Mouse (Mus musculus) spleen, postnatal 36 days (tissue): Measurements from ENCODE around the gene Agbl3.

Experiments used
- DNase-seq, 2 experiments: peaks; one replicate each; pipeline ENCODE4 v3.0.0; 2022; ENCODE audit warnings: low spot score in 2 of 2, mixed read lengths in 1 of 2

Gene Agbl3

DNA sequence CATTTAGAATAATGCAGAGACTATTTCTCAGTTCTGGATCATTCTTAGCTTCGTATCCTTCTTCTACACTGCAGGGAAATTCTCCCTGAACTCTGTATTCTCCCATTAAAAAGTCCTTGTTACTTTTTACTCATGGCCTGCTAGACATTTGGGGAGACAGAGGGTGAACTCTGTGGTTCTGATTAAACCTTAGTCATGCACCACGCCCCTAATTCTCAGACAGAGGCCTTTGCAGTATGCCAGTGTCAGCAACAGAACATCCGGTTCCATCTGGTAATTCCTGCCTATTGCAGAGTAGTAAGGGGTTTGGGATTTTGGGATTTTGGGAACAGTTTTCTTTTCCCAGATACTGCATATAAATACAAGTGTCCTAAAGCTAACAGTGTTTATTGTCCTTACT lies 16.6 kb downstream of the Agbl3 start:
- no peak for DNase-seq

DNA sequence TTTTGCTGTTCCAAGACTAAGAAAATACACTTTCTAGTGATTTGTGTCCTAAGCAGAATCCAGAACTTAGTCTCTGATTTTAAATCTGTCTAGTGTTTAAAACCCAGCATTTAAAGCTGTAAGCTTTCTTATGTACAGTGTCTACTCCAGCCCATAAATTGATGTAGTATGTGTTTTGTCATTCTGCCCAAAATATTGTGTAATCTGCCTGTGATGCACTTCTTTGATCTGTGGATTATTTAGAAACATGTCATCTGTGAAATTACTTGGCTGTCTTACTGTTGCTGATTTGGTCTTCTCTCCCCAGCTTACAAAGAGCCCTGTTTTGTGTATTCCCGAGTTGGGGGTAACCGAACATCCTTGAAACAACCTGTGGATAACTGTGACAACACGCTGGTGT lies 17.7 kb downstream of the Agbl3 start:
- DNase-seq, result no peak

DNA sequence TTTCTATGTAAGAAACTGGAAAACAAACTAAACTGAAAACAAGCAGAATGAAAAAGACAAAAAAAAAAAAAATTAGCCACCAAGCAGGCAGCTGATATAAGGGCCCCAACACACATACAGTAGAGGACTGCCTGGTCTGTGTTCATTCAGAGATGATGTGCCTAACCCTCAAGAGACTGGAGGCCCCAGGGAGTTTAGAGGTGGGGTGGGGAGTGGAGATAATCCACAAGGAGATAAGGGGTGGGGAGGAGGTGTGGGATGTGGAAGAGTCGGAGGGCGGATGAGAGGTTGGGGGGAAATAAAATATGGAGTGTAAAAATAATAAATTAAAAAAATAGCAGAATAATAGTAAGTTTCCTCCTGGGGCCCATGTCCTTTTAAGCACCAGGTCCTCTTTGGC lies 25.4 kb downstream of the Agbl3 start:
- no peak for DNase-seq

DNA sequence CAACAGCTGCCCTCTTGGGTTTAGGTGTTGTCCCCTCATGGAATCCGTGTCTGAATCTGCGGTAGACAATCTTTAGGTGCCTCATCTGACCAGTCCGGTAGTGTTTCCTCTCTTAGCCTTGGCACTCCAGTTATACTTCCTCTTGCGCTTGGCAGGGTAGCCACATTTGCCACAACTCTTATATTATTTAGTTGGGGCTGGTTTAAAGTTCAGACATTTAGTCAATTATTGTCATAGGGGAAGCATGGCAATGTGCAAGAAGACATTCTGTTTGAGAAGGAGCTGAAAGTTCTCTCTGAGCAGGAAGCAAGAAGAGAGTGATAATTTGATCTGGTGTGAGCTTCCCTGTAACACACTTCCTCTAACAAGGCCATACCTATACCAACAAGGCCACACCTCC lies 30.4 kb downstream of the Agbl3 start:
- peak in 1 of 2 experiments; percentile 1 for DNase-seq

DNA sequence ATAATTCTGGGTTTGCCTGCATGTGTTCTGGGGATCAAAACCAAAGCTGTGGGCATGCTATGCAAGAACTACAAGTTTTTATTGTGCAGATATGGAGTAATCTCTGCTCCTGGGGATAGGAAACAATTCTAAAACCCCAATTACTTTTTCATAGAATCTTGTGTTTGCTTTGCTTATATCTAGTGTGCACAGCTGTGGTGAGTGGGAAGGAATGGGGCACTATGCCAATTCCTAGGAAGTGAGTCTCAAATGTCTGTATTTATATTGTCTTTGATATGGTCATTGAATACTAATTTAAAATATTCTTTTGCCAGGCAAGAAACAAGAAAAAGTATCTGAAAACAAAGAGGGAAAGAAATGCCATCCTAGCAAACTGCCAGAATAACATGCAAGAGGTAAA lies 44.2 kb downstream of the Agbl3 start:
- DNase-seq, result no peak

DNA sequence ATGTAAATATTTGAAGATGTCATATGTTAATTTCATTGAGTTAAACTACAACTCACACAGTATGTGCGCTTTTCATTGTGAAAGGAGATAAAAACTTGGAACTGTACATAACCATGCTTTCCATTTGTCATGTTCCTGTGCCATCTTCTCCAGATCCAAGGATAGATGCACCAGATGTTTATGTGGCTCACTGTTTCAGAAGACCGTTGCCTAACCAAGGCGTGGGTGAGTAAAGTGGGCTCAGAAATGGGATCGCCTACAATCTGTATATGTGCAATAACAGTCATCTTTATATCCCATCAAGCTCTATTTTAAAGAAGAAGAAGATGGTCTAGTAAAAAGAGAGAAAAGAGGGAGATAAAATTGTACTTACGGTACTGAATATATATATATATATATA lies 52.1 kb downstream of the Agbl3 start:
- DNase-seq, result no peak

DNA sequence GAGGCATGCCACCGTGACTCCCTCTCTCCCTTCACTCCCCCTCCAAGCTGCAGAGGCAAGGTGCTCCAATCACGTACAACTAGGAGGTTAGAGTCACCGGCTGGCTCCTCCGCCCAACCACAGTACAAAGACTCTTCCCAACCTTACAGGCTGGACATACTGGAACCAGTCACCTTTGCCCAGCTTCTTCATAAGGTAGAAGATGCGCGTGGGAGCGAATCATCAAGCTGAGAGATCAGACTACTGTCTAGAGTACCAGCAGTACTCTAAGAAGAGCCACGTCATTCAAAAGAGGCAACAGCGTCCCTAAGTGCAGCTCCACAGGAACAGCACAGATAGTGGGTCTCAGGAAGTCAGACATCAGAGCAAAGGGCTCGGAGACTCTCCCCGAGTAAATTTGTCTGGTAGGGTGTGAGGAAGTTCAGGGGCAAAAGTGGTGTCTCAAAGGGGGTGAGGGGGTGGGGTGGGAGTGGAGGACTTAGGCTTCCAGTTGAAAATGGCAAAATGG lies 81.4 kb downstream of the Agbl3 start:
- no peak for DNase-seq

DNA sequence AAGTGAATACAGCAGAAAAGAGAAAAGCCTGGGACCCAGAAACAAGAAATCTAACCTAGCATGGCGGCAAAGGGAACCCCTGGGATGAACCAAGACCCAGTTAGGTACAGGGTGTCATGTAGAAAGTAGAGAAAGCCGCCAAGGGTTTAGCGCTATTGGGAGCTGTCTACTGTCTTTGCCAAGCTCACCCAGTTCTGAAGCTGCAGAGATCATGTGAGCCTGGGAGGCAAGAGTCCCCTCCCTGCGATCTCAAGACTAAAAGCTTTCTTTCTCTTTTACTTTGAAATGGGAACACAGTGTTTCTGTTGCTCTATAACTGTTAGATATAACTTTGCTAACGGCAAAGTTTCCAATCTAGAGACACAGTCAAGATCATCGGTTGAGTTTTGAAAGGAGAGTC lies 82.1 kb downstream of the Agbl3 start:
- peak in 1 of 2 experiments; percentile 40 for DNase-seq

DNA sequence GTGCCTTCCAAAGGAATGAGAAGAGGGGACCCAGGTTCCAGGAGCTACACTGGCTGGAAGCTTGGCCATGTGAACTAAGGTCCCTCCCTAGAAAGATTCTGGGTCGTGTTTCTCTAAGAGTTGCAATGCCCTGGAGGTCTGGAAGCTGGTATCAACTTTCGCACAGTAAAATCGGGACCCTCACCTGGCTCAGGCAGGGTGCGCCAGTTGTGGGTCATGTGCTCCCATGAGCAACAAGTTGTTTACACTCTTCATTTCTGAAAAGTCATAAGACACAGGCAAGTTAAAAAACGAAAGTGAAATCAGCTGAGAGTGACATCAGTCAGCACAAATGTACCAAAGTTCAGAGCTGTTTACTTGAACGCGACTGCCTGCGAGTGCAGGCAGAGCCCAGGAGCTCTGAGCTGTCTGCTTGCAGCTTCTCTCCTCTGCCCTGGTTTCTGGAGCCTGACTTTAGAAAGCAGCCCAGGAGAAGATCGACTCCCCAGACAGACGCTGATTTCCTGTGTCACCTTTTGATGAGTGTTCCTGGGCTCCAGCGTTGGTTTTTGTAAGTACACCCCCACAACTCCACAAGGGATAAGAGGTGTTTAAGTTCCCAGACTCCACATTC lies 82.7 kb downstream of the Agbl3 start, which contains the start of gene Tmem140:
TSS of gene Tmem140 (plus strand) at position 356 of the 613 bp plus-strand sequence.
- peak; percentile 48 to 64 for DNase-seq

DNA sequence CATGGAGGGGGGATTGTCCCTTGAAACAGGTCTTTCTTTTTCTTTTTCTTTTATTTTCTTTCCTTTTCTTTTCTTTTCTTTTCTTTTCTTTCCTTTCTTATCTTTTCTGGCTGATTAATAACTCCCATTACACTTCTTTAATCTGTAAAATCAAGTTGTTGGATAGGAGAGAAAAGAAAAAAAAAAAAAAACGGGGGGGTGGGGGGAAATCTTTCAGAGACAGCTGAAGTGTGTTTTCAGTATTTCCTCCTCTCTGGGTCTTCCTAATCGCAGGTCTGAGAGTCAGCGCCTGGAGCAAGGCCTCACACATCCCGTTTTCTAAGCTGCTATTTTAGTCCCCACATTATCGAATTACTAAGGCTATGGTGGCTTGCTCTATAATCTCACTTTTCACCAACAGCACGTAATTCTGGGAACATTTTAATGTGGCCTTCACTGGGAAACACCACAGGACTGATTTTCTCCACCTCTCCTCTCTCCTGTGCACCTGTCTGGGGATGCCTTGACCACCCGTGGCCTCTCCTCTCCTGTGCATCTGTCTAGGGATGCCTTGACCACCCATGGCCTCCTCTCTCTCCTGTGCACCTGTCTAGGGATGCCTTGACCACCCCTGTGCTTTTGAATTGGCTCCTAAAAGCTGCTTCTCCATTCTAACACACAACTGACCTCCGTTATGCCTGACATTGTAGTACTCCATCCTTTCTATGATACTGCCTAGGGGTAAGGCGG lies 83.7 kb downstream of the Agbl3 start:
- no peak for DNase-seq

DNA sequence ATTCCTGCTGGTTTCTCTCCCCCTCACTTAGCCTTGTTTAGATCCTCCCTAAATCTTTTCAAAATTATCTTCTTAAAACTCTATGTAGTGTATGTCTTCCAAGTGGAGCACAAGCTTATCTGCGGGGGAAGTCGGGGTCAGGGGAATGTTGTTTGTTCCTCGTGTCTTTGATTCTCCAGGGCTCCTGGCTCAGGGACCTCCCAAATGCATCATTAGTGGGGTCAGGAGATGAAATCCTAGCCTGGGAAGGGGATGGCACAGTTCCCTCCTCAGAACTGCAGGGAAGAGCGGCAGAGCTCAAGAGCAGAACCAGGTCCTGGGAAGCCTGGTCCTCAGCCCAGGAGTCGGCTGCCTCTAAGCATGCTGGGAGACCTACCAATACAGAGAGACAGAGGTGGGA lies 85.0 kb downstream of the Agbl3 start:
- no peak for DNase-seq

DNA sequence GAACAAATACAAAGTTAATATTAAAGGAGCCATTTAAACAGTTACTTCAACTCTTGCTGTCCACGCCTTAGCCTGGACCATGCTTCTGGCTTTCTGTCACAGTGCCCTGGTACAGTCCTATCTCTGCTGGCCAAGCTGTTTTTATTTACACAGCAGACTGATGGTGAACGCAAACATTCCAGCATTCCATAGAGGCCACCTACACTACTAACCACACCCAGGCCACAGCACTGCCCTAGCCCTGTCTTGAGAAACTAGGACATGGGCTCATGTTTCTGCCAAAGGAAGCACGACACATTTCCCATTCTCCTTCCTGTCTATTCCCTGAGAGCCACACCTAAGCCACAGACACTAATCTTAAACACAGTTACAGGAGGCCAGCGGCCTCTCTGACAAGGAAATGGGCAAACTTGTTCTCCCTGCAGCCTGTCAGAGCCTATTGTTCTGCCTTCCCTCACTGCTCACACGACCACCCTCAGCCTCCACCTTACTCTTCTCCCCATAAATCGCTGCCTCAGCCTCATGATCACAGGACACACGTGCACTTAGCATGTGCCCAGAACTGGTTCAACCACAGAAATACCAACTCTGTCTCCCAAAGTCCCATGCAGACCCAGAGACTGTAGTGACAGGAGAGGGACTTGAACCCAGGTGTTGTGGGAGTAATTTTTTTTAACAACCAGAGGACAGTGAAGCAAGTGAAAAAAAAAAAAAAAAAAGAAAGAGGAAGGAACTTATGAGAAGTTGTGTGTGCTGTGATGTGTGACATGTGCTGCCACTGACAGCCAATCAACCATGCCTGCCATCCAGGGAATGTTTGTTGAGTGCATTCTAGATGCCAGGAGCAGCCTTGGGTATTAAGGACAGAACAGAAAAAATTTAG lies 85.7 kb downstream of the Agbl3 start:
- no peak for DNase-seq

DNA sequence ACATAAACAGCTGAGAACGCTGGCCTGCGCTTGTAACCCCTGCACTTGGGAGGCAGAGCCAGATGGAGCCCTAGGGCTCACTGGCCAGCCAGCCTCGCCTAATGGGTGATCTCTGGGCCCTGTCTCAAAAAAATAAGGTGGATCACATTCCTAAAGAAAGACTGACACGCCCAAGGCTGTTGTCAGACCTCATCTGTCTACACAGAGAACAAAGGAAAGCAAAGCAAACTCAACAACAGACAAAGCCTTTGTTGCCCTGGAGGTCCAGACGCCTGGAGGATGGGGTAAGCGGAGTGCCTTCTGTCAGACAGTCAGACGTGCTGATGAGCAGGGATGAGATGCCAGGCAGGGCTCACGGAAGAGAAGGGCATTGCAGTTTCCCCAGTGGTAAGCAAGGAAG lies 86.6 kb downstream of the Agbl3 start:
- DNase-seq, result no peak

DNA sequence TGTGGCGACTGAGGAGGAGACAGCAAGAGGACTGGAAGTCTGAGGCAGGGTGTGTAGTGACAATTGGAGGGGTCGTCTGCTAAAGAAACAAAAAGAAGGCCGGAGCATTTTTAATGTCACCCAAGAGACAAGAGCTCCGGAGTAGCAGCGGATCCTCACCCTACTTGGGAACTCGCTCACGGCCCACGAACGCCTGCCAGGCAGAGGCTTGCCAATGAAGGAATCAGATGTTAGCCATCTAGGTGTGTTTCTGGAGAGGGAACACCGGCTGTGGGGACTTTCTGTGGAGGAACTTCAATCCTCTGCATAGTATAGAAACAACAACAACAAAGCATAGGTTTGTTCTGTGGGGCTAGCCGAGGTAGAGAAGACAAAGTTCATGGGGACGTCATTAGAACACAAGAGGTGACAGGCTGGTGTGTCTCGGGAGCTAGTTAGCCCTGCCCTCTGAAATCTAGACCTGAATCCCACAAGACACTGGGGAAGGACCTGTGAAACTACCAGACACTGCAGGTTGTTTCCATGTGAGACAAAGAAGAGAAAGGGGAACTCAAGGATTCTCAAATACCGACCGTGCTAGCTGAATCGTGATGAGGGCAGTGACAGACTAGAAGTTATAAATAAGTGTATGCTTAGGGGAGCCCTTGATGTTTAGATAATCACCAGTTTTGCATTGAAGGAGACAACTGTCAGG lies 87.2 kb downstream of the Agbl3 start:
- DNase-seq, result no peak

DNA sequence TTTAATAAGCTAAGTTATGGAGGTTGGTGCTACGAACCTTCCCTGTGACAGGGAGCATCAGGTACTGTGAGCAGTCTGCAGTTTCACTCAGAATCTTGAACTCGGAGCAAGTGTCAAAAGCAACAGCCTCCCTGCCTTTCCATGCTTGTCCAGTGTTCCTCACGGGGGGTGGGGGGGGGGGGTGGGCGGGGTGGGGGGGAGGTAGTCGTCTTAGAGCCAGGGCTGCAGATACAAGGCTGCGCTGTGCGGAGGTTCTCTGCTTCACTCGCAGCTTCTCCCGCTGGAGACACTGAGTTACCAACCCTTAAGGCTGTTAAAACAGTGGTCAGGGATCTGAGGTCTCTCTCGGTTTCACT lies 87.7 kb downstream of the Agbl3 start:
- no peak for DNase-seq

DNA sequence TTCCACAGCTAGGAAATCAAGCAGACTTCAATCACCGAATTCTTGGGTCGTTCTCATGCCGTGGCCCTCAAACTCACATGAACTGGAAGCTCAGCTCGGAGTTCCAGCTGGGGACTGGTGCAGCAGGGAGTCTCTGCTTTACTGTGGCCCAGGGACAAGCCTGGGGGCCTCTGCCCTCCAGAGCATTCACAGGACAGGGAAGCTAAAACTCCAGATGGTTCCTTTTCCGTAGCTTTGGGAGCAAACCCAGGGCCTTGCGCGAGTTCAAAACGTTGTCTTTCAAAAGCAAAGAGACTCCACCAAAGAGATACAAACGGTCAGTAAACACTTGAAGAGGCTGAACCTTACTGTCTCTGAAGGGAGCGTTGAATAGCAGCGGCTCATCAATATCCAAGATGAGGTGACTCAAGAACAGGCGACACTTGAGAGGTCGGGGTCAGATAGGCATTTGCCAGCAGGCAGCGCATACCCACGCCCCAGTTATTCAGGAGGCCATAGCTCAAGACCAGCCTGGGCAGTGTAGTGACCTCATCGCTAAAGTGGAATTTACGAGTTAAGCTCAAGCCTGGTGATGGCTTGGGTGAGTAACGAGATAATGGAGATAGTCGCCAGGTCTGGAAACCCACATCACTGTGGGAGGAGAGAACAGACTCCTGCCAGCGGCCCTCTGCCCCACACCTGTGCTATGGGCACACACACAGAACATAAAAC lies 88.4 kb downstream of the Agbl3 start:
- no peak for DNase-seq

DNA sequence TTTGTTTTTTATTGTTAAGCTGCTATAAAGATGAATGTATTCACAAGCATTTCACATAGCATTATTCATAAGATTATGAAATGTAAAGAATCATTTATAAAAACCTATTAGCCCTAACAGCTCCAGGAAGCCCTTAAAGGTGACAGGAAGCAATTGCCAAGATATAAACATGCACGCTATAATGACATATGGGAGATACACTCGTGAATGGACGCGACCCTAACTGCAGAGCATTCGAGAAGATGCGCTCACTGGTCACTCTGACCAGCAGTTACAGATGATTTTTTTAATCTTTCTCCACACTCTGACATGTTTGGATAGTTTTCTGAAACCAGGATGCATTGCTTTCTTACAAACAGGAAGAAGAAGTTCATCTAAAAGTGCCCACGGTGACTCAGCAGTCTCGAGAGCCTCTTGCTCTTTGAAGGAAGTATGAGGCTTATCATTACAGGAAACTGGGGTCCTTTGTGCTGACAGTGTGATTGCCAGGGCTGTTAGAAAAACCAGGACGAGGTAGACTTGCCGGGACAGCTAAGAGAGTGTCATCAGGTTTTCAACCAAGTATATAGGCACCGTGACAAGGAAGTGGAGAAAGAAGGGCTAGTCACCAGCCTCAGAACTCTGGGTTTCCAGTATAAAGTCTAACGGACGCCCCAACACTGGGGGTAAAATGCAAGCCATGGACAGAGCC lies 89.1 kb downstream of the Agbl3 start:
- peak; percentile 53 to 68 for DNase-seq

DNA sequence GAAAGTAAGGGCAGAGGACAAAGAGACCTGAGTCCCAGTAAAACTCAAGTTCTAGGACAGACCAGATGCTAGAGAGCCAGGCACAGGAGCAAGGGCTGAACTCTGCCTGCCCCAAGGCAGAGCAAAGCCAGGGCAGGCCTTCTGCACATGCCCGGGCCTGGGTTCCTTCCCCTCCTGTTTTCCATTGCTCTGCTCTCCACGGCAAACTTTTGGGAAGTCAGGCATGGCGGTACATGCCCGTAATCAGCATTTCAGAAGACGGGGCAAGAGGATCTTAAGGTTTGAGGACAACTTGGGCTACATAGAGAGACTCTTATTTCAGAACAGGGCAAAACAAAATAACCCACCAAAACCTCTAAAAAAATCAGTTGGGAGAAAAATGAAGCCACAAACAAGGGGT lies 89.9 kb downstream of the Agbl3 start:
- DNase-seq, result no peak

DNA sequence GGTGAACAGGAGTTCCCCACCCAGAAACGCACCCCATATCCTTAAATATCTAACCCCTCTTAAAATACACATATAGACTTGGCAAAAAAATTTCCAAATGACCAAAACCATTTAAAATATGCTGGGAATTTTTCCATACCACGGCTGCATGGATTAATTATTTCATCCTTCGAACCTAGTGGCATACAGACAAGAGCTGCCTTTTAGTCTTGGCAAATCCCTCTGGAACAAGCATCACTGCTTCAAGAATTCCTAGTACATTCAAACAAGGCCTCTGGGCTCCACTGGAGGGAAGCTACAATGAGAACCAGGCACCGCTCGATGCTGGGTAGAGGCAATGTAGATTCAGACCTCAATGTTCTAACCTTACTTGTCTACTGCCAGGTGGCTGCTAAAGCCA lies 90.5 kb downstream of the Agbl3 start:
- no peak for DNase-seq

DNA sequence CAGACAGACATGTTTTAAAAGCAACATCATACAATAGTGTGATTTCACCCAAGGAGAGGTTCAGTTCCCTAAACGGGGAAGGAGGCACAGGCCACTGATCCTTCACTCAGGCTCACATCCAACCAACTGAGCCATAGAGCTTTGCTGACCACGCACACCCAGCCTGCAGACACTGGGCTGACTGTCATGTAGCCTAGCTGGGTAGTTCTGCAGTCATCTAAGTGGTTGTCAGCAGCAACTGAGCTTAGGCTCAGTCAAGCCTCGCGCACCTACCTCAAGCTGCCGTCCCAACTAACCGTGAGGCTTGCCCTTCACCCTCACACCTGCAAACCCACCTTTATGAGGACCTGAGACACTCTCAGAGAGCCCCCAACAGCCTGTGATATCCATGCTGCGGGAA lies 91.7 kb downstream of the Agbl3 start:
- no peak for DNase-seq

DNA sequence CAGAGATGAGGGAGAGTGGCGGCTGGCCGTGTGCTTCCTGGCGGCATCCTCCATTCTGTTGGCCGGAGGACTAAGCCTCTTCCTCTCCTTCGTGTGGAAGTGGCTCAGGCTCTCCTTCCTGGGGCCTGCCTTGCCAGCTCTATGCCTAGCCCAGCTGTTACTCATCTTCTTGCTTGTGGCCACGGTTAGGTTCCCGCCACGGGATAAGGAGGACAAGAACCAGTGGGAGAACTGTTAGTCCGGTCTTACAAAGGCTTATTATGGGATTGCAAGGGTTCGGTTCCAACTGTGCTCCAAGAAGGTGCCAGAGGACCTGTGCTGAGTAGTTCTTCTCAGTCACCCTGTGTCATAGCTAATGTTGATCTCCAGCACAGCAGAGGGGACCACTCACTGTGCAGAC lies 92.6 kb downstream of the Agbl3 start:
- DNase-seq, result no peak
